In genomic region chr12:33958241-33959194, GRCm38 (mm10) we compare ENCODE assay signal across 7 mouse cellular contexts. TPM values are rescaled to one million over a fixed set of nuclear protein-coding genes. Genes with fewer than 3 reads are reported as not detected.
DNase-seq lines count a peak whose midpoint lies in the region; ATAC-seq lines count a peak whose summit lies in the region.

No protein-coding gene starts in this region.

- no peak overlapping the region for H3K27ac ChIP-seq in lung, embryonic 16.5 days (ENCODE audit: low read length)
- no peak overlapping the region for H3K27ac ChIP-seq in forebrain, embryonic 13.5 days
- peak overlapping the region; percentile 62; the same call in 1 of the 2 replicates for H3K27ac ChIP-seq in intestine, embryonic 15.5 days
- no peak overlapping the region; the same call in 1 of the 2 replicates for H3K27ac ChIP-seq in midbrain, embryonic 16.5 days (ENCODE audit: low read length)

- peak overlapping the region; percentile 75 for H3K4me2 ChIP-seq in lung, embryonic 16.5 days (ENCODE audit: low read depth, low read length)
- H3K4me2 ChIP-seq in forebrain, embryonic 13.5 days: peak overlapping the region; percentile 87
- H3K4me2 ChIP-seq in intestine, embryonic 15.5 days (replicated peaks): peak overlapping the region; percentile 89
- peak overlapping the region; percentile 83 for H3K4me2 ChIP-seq in midbrain, embryonic 16.5 days (ENCODE audit: low read length)

- H3K9me3 ChIP-seq in lung, embryonic 16.5 days (ENCODE audit: control insufficient read depth, low read length): no peaks in the 10 kb centered on the region
- H3K9me3 ChIP-seq in forebrain, embryonic 13.5 days (replicated peaks): no peaks in the 10 kb centered on the region
- H3K9me3 ChIP-seq in intestine, embryonic 15.5 days: no peaks in the 10 kb centered on the region
- H3K9me3 ChIP-seq in midbrain, embryonic 16.5 days (replicated peaks; ENCODE audit: control insufficient read depth, low read length, poor library complexity, severe bottlenecking): no peaks in the 10 kb centered on the region

- peaks cover 81% of the 10 kb centered on the region for H3K27me3 ChIP-seq in lung, embryonic 16.5 days (ENCODE audit: control insufficient read depth, insufficient read depth, low read depth, low read length)
- H3K27me3 ChIP-seq in forebrain, embryonic 13.5 days: peaks cover 93% of the 10 kb centered on the region
- H3K27me3 ChIP-seq in intestine, embryonic 15.5 days (replicated peaks): peaks cover 64% of the 10 kb centered on the region
- peaks cover 54% of the 10 kb centered on the region for H3K27me3 ChIP-seq in midbrain, embryonic 16.5 days (ENCODE audit: control insufficient read depth, insufficient read depth, low read depth, low read length)

- peaks cover 17% of the 10 kb centered on the region for H3K4me1 ChIP-seq in lung, embryonic 16.5 days (replicated peaks; ENCODE audit: control insufficient read depth, insufficient read depth, low read length)
- peaks cover 21% of the 10 kb centered on the region for H3K4me1 ChIP-seq in forebrain, embryonic 13.5 days
- peaks cover 12% of the 10 kb centered on the region for H3K4me1 ChIP-seq in intestine, embryonic 15.5 days (replicated peaks)
- peaks cover 19% of the 10 kb centered on the region for H3K4me1 ChIP-seq in midbrain, embryonic 16.5 days (ENCODE audit: control insufficient read depth, insufficient read depth, low read length)

- peak overlapping the region; percentile 58 for H3K9ac ChIP-seq in lung, embryonic 16.5 days (ENCODE audit: low read length)
- peak overlapping the region; percentile 63 for H3K9ac ChIP-seq in forebrain, embryonic 13.5 days
- peak overlapping the region; percentile 62 for H3K9ac ChIP-seq in intestine, embryonic 15.5 days
- peak overlapping the region; percentile 61 for H3K9ac ChIP-seq in midbrain, embryonic 16.5 days (ENCODE audit: low read depth, low read length)

- no peaks in the 10 kb centered on the region for H3K36me3 ChIP-seq in lung, embryonic 16.5 days (ENCODE audit: control insufficient read depth, insufficient read depth, low read length)
- H3K36me3 ChIP-seq in forebrain, embryonic 13.5 days (ENCODE audit: poor library complexity, severe bottlenecking): no peaks in the 10 kb centered on the region
- H3K36me3 ChIP-seq in intestine, embryonic 15.5 days: no peaks in the 10 kb centered on the region
- H3K36me3 ChIP-seq in midbrain, embryonic 16.5 days (ENCODE audit: control insufficient read depth, insufficient read depth, low read length): no peaks in the 10 kb centered on the region

- peak overlapping the region; percentile 54 for H3K4me3 ChIP-seq in lung, embryonic 16.5 days (ENCODE audit: low read length)
- peak overlapping the region; percentile 50 for H3K4me3 ChIP-seq in forebrain, embryonic 13.5 days
- peak overlapping the region; percentile 60 for H3K4me3 ChIP-seq in intestine, embryonic 15.5 days (replicated peaks)
- peak overlapping the region; percentile 52 for H3K4me3 ChIP-seq in midbrain, embryonic 16.5 days (ENCODE audit: low read depth, low read length)

- DNase-seq in lung, postnatal 36 days: no peak
- peak; percentile 13 for DNase-seq in adrenal gland, postnatal 25 days

- 1% methylated on average over 48 of the region's 56 CpGs for WGBS in lung, embryonic 16.5 days
- WGBS in forebrain, embryonic 13.5 days: under 1% methylated on average over 55 of the region's 56 CpGs
- WGBS in intestine, embryonic 15.5 days: 1% methylated on average over 55 of the region's 56 CpGs
- WGBS in midbrain, embryonic 16.5 days: under 1% methylated on average over 55 of the region's 56 CpGs

- ATAC-seq in lung, embryonic 16.5 days (ENCODE audit: low read depth): peak; percentile 46
- peak; percentile 31 for ATAC-seq in forebrain, embryonic 13.5 days
- ATAC-seq in intestine, embryonic 15.5 days: peak; percentile 51
- ATAC-seq in midbrain, embryonic 16.5 days: peak; percentile 52
- ATAC-seq in monocyte, adult 5-6 weeks (replicated peaks; ENCODE audit: insufficient number of reproducible peaks, low FRiP score, low TSS enrichment, poor library complexity, severe bottlenecking): no peak

RNA-seq across cellular contexts. Expression of gene Twist1, which starts 1.0 kb away (rescaled TPM):
- 0.38 and 0.41 TPM in 2 replicates for polyA plus RNA-seq in lung, embryonic 16.5 days (2015; fragmentation: Nextera tagmentation; extraction: Ambion mirVana)
- 7.0 and 8.3 TPM in 2 replicates for total RNA-seq in adrenal gland, postnatal 25 days (2021)
- 0.62 and 0.73 TPM in 2 replicates for polyA plus RNA-seq in forebrain, embryonic 13.5 days (2015; fragmentation: Nextera tagmentation; extraction: Ambion mirVana)
- 2.2 and 2.9 TPM in 2 replicates for polyA plus RNA-seq in intestine, embryonic 15.5 days (2015; fragmentation: Nextera tagmentation; extraction: Ambion mirVana)
- 0.69 and 1.3 TPM in 2 replicates for polyA plus RNA-seq in midbrain, embryonic 16.5 days (2015; fragmentation: Nextera tagmentation; extraction: Ambion mirVana)
- not detected in 3 replicates for total RNA-seq in monocyte, adult 5-6 weeks (2017)

RNA-seq across cellular contexts. Expression of gene Ferd3l, which starts 30.3 kb away (rescaled TPM):
- not detected in 2 replicates for polyA plus RNA-seq in lung, embryonic 16.5 days (2015; fragmentation: Nextera tagmentation; extraction: Ambion mirVana)
- not detected in 2 replicates for total RNA-seq in adrenal gland, postnatal 25 days (2021)
- not detected in 2 replicates for polyA plus RNA-seq in forebrain, embryonic 13.5 days (2015; fragmentation: Nextera tagmentation; extraction: Ambion mirVana)
- not detected in 2 replicates for polyA plus RNA-seq in intestine, embryonic 15.5 days (2015; fragmentation: Nextera tagmentation; extraction: Ambion mirVana)
- polyA plus RNA-seq in midbrain, embryonic 16.5 days (2015; fragmentation: Nextera tagmentation; extraction: Ambion mirVana): 0.43 and 1.3 TPM in 2 replicates
- not detected in 3 replicates for total RNA-seq in monocyte, adult 5-6 weeks (2017)
